Mouse (Mus musculus): ENCODE measurements around the gene Auts2.
A peak's percentile ranks its signal among the peaks of the same experiment; 100 is the strongest.

Auts2 gene

GRCm38 (mm10) chr5:131961859-131962258 is 581.3 kb downstream of the Auts2 start:
- no peak for DNase-seq

GRCm38 (mm10) chr5:131960432-131960831 is 582.7 kb downstream of the Auts2 start:
- DNase-seq: no peak

- no peak for DNase-seq
These were observed 586.1 kb downstream of the Auts2 start for GRCm38 (mm10) chr5:131956998-131957397.

- no peak for DNase-seq
These were observed 587.1 kb downstream of the Auts2 start for GRCm38 (mm10) chr5:131956090-131956489.

- peak; percentile 49 for DNase-seq
These were observed 587.7 kb downstream of the Auts2 start for GRCm38 (mm10) chr5:131955227-131956016.

GRCm38 (mm10) chr5:131948571-131949151 is 594.5 kb downstream of the Auts2 start:
- no peak for DNase-seq

- no peak for DNase-seq
These were observed 596.3 kb downstream of the Auts2 start for GRCm38 (mm10) chr5:131946801-131947200.

GRCm38 (mm10) chr5:131944761-131945160 is 598.4 kb downstream of the Auts2 start:
- DNase-seq: no peak

GRCm38 (mm10) chr5:131928696-131929095 is 614.4 kb downstream of the Auts2 start:
- DNase-seq: no peak

GRCm38 (mm10) chr5:131922759-131923158 is 620.4 kb downstream of the Auts2 start:
- DNase-seq: no peak

GRCm38 (mm10) chr5:131922118-131922517 is 621.0 kb downstream of the Auts2 start:
- no peak for DNase-seq

- DNase-seq: no peak
These were observed 623.0 kb downstream of the Auts2 start for GRCm38 (mm10) chr5:131919983-131920777.

- no peak for DNase-seq
These were observed 626.2 kb downstream of the Auts2 start for GRCm38 (mm10) chr5:131916791-131917403.

GRCm38 (mm10) chr5:131913562-131913961 is 629.6 kb downstream of the Auts2 start:
- DNase-seq: no peak

- DNase-seq: no peak
These were observed 630.2 kb downstream of the Auts2 start for GRCm38 (mm10) chr5:131912983-131913382.

GRCm38 (mm10) chr5:131906313-131906712 is 636.8 kb downstream of the Auts2 start:
- no peak for DNase-seq

- DNase-seq: no peak
These were observed 638.7 kb downstream of the Auts2 start for GRCm38 (mm10) chr5:131904478-131904877.

GRCm38 (mm10) chr5:131898048-131898638 is 645.0 kb downstream of the Auts2 start:
- DNase-seq: no peak

GRCm38 (mm10) chr5:131886636-131887035 is 656.5 kb downstream of the Auts2 start:
- DNase-seq: no peak

- DNase-seq: no peak
These were observed 666.6 kb downstream of the Auts2 start for GRCm38 (mm10) chr5:131876569-131876968.

GRCm38 (mm10) chr5:131875976-131876375 is 667.2 kb downstream of the Auts2 start:
- DNase-seq: no peak

GRCm38 (mm10) chr5:131873116-131873515 is 670.0 kb downstream of the Auts2 start:
- peak; percentile 64 for DNase-seq
